Mouse (Mus musculus) liver (tissue): Measurements from ENCODE around the gene Snw1.
"Not testable (repeated sequence)": the region's sequence is repeated elsewhere in the genome, so short reads cannot be mapped to it uniquely, and the experiment has no call there.

ENCODE experiments used
- DNase-seq: peaks from one replicate; pipeline ENCODE4 v3.0.0-alpha.2; 2020; ENCODE audit warnings: mixed read lengths

Snw1 gene

GRCm38 (mm10) chr12:87471964-87472786 is at the start of gene Snw1:
TSS of gene Snw1 (minus strand) at chr12:87472274.
- peak; percentile 94 for DNase-seq

DNA sequence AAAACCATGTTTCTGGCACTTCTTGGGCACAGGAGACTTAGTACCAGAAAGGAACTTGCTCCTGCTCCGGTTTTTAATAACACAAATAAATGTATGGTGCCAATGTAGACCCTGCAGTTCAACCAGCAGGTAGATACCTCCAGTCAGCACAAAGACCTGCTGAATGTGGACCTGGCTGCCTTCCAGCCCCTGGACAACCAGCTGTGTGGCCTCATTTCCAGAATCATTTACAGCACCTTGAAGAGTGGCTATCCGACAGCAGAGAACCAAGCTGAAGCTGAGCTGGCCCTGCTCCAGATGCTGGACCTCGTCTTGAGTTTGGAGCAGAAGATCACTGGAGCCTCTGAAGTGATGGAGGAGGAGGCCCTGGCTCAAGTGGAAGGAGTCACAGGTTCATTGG is 47.5 kb upstream of the Snw1 start:
- not testable (repeated sequence) for DNase-seq

DNA sequence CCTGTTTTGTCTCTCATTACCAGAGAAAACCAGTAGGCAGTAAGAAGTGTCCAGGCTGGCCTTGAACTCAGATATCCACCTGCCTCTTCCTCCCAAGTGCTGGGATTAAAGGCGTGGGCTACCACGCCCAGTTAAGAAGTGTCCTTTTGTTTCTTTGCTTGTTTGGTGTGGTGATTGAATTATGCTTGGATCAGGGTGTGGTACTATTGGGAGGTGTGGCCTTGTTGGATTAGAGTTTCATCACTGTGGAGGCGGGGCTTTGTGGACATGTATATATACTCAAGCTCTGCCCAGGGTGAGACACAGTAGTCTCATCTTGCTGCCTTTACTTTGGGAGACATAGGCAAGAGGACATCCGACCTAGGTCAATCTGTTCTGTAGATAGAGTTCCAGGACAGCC is 41.9 kb upstream of the Snw1 start, which contains the start of gene Gm8300:
Gene Gm8300 (plus strand): TSS at position 301 of the 400 bp plus-strand sequence.
- DNase-seq: not testable (repeated sequence)

DNA sequence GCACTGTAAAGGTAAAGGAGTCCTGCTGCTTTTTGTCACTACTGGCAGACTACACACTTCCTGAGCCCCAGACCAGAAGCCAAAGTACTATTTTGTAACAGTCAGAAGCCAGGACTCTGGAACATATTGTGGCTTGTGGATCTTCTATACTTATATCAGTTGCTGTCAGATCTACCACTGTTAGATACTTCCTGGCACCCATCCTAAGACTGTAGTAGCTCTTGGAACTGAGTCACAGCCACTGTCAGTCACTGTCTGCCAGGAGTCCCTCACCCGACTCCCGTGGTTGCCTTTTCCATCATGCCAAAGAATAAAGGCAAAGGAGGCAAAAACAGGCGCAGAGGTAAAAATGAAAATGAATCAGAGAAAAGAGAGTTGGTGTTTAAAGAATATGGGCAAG is 22.3 kb upstream of the Snw1 start, which contains the start of gene Gm5788:
Gene Gm5788 (plus strand): TSS at position 301 of the 400 bp plus-strand sequence.
- DNase-seq: not testable (repeated sequence)

GRCm38 (mm10) chr12:87488683-87489082 is 16.6 kb upstream of the Snw1 start:
- DNase-seq: not testable (repeated sequence)

- DNase-seq: not testable (repeated sequence)
Measured at GRCm38 (mm10) chr12:87482482-87482881, 10.4 kb upstream of the Snw1 start.

DNA sequence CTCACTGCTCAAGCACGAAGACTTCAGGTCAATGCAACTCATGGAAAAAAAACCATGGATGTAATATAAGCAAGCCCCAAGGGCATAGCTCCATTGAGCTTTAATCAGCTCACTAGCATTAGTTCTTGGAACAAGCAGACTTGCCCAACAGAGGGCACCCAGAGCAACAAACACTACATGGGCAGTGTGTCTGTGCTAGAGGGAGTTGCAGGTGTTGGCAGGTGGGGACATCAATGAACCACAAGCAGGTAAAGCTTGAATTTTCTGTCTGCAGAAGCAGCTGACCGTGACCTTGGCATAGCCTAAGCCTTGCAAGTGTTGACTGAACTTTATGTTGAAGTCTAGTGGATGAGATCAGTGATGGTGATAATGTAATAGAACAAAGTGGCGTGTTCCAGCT is 2.7 kb upstream of the Snw1 start:
- DNase-seq: no peak

DNA sequence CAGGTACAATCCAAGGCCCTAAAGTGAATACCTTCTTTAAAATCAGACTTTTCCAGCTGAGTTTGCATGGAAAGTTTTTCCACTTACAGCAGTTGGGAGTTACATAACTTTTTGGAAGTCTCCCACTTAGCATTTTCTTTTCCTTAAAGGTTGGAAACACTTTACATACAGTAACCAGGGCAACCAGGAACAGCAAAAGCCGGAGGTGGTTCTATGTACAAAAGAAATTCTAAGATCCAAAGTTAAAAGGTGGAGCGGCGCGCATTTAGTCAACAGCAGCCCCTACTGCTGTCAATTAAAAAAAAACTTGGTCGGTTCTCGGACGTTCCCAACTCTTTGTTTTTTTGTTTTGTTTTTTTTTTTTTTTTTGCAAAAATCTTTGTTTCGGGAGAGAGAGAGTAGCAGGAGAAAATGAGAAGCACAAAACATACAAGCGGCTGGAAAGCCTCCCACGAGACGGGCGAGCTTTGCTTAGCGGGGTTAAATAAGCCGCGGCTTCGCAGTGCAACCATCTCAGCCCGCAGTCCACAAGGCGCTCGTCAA is 582 bp downstream of the Snw1 start:
- DNase-seq: no peak

GRCm38 (mm10) chr12:87470263-87471136 is 1.6 kb downstream of the Snw1 start:
- no peak for DNase-seq

GRCm38 (mm10) chr12:87464678-87465297 is 7.3 kb downstream of the Snw1 start:
- peak; percentile 60 for DNase-seq

DNA sequence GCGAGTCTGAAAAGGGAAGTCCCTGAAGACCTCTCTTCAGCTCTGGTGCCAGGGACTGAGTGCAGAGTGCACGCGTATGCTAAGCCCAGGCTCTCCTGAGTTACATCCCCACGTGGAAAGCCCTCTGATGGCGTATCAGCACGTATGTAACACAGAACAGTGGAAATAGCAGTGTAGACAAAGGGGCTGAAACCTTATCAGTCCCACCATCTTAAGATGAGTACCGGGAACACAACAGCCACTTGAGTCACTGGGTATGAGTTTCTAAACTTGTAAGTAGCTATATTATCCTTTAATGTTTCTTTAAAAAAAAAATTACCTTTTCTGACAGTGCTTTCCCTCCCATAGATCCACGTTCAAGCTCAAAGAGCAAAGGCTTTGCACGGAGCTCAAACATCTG is 22.6 kb downstream of the Snw1 start:
- no peak for DNase-seq

DNA sequence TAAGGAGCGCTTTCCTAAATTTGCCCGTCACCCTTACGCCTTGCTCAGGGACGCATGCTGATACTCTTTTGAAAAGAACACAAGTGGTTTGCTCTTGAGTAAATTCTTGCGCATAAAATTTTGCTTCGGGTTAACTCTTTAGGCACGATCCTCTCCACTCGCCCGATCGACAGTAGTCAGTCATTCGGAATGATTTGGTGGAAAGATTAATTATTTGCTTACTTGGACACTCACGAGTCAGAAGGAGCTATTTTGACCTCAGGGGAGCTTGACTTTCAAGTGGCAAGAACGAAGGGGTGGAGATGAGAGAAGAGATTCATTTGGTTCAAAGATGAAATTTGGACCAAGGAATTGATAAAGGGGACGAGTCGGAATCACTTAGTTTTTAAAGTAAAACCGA is 27.9 kb downstream of the Snw1 start:
- no peak for DNase-seq

DNA sequence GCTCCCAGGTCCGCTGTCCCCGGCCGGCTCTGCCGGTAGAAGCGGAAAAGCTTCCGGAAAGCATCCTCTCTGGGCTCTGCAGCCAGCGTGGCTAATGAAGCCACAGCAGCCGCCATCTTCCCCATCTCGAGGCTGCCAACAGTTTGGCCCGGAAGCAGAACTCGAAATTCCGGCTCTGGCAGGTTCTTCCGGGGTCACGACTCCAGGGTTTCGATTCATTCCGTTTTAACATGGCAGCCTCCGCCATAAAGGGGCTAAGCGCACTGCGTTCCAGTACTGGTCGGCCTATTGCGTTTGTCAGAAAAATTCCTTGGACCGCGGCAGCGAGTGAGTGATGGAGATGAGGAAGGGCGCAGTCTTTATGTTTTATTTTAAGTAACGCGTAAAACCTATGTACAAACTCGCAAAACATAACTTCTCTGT is 28.4 kb downstream of the Snw1 start, which contains the start of the genes Slirp and Alkbh1:
Gene Slirp (plus strand): TSS at position 197 of the 423 bp plus-strand sequence.
Gene Alkbh1 (minus strand): TSS at position 318 of the 423 bp plus-strand sequence.
- DNase-seq: peak; percentile 87

GRCm38 (mm10) chr12:87443115-87443699 is 28.9 kb downstream of the Snw1 start:
- DNase-seq: no peak

GRCm38 (mm10) chr12:87442177-87443114 is 29.6 kb downstream of the Snw1 start:
- DNase-seq: peak; percentile 42

DNA sequence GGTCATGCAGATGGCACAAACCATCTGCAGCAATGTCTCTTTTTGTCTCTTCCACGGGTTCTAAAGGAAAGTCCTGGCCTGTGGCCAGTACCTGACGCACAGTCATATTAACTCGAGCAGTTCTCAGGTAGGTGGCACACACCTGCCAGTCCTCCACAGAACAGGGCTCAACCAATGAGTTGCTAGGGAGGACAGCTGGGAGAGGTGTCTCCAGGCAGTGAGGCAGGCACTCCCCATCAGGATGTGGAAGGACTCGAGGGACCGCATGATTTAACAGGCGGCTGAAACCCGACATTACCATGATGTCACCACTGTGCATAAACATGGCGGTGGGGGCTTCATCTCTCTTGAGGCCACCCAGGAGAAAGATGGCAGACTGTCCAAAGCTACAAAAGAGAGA is 43.2 kb downstream of the Snw1 start:
- no peak for DNase-seq

DNA sequence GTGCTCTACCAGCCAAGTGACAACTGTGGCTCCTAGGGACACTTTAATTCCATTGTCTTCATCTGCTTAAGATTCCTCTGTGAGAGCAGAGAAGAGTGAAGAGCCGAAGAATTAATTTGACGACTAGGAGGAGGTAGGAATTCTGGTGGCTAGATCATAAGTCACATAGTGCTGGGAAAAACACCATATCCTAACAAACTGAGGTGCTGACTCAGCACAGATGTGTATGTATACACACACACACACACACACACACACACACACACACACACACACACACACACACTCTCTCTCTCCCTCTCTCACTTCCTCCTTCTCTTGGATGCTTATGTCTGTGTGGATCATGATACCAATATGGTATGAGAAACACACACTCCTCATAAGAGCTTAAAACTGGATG is 43.8 kb downstream of the Snw1 start:
- DNase-seq: no peak

GRCm38 (mm10) chr12:87426354-87427031 is 45.6 kb downstream of the Snw1 start:
- no peak for DNase-seq

GRCm38 (mm10) chr12:87424516-87424915 is 47.6 kb downstream of the Snw1 start:
- no peak for DNase-seq

DNA sequence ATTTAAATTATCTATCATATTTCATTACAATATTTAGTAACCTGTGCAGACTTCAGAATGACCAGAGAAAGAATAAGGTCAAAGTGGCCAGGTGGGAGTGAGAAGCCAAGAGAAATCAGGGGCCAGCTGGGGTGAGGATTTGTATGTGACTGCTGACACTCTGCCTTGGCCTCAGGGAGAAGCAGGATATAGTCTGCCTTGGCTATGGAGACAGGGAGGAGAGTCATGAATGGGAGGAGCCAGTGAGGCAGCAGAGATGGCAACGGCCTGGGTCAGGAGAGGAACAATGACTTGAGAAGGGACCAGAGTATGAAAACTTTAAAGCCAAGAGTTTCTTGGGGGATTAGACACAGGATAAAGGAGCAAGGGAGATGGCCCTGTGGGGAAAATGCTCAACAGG is 48.4 kb downstream of the Snw1 start:
- DNase-seq: no peak
